Mouse (Mus musculus) 3T3-L1 (cell line): Measurements from ENCODE around the gene Sin3a.

ENCODE experiments used
- DNase-seq: peaks from one replicate; pipeline ENCODE4 v3.0.0-alpha.2; 2015; ENCODE audit warnings: low read depth, low spot score

Gene Sin3a

DNA sequence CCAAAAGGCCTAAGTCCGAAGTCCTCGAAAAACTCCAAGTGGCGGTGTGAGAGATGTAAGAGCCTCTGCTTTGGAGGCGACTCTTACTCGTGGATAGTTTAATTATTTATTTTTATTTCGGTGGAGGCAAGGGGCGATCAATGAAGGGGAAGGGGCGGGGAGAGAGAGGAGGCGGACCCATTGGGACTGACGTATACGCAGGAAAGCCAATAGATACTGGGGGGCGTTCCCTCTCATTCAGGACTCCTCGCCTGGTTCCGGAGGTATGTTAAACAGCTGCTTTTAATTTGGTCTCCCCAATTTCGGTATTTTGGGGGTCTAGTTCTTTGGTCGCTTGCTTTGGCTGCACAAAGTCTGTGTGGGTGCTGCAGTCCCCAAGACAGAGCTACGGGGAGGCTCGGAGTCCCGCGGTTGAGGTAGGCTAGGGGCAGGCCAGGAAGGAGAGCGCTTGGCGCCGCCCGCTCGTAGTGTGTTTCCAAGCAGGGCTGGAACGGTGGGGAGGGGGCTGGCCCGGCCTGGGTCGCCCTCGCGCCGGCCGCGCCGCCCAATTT is at the start of gene Sin3a:
Sin3a (plus strand) TSS at position 240 of the 551 bp plus-strand sequence.
- peak; percentile 88 for DNase-seq

DNA sequence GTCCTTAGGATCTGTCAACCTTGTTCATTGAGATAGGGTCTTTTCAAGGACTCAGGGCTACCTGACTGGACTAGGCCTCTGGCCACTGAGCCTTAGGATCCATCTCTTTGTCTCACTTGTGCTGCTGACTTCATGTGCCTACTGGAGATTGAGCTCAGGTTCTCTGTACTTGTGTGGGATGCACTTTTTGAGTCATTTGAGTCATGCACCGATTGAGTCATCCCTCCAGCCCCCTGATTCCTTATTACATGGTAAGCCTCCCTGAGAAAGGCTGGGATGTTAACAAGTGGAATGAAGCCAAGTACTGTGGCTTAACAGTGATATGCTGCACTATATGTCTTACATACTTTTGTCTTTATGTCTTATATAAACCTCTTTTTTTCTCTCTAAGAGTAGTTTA is 40.1 kb upstream of the Sin3a start:
- peak; percentile 78 for DNase-seq

DNA sequence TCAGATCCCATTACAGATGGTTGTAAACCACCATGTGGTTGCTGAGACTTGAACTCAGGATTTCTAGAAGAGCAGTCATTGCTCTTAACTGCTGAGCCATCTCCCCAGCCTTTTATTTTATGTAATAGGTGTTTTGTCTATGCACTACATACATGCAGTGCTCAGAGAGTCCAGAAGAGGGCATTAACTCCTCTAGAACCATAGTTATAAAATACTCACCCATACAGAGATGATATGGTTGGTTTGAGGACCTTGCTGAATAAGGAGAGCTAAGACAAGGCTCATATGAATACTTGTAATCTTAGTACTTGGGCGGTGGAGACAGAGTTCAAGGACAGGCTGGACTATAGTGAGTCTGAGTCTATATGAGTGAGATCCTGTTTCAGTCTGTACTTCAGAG is 15.6 kb upstream of the Sin3a start:
- DNase-seq: peak; percentile 84

DNA sequence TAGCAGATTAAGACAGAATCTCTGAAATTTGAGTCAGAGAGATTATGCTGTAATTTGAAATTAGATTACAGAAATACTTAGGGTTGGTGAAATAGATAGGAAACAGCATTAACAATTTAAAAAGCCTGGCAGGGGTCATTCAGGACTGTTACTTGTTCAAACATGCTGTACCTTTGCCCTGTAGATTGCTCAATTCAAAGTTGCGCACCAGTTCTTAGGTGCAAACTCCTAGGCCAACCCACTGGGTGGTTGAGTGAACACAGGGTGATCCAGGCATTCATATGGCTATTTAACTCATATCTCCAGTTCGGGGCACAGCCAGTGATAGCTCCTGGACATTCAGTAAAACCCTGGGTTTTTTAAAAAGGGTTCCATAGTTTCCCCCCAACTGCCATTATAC is 7.7 kb upstream of the Sin3a start:
- DNase-seq: no peak

DNA sequence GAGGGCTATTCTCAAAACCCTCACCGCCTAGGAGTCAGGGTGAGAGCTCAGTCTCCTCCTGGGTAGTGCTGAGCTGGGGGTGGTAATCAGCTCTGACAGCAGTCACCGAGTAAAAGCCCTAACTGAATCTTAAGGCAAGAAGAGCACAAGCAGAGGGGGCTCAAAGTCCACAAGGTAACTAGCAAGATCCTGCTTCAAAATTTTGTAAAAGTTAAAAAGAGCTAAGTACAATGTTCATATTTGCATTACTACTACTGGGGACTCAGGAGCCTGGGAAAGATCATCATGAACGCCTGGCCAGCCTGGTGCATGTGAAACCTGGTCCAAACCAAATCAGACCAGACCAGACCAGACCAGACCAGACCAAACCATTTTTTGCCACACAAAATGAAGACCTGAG is 3.6 kb upstream of the Sin3a start:
- DNase-seq: no peak

DNA sequence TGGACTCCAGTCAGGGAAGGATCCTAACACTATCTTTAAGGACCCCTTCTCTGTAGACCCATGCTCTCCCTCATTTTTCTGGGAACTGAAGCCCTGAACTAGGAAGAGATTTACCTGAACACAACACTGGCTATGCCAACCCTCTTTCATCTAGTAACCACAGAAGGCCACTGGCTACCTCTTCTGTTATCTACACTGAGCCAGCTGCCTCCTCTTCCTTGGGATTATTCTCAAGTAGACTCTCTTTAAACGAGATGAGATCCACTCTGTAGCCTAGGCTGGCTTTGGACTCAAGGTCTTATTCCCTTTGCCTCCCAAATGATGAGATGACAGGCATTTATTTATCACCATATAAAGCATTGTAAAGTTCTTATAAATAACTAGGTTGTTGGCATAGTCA is 1.6 kb upstream of the Sin3a start:
- DNase-seq: no peak

DNA sequence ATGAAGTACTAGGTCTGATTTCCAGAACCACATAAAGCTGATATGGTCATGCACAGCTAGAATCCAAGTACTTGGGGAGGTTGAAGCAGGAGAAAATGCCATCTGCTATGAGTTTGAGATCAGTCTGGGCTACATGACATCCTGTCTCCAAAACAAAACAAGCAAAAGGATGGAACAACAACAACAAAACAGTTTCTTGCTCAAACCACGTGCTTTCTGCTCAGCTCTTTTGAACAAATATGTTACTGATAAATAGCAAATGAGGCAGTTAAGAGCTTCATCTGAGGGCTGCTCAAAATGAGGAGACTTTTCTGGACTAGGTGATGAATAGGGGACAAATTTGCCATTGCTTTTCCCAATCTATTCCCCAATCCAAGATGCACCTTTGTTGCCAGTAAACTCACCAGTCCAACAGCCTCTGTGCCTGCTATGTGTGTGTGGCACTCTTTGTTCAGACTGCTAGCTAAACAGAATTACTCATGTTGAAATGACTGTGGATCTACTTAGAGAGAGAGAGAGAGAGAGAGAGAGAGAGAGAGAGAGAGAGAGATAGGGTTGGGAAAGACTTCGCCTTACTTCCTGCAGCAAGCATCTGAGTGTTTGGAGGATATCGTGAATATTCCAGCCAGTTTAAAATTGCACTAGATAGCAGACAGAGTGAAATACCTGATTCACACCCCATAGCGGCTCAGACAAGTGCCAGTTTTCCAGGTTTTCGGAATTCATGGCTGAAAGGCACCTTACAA is 867 bp upstream of the Sin3a start:
- DNase-seq: peak; percentile 41

DNA sequence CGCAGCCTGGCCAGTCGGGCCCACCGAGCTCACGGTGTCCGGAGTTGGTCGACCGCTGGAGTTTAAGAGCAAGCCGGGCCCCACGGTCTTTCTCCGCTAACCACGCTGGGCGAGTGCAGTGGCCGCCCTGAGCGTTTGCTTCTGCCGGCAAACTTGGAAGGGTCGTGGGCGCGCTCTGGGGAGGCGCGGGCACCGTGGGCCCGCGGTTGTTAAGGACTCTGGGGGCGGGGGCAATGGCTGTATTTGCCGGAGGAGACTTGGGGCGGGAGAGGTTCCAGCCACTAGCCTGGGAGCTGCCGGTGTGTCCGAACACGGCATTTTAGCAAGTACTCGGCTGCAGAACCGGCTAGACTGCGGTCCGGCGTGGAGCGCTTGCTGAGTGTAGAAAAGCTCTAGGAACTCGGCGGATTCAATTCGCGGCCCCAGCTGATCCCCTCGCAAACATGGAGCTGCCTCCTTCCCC is 717 bp downstream of the Sin3a start:
- no peak for DNase-seq

DNA sequence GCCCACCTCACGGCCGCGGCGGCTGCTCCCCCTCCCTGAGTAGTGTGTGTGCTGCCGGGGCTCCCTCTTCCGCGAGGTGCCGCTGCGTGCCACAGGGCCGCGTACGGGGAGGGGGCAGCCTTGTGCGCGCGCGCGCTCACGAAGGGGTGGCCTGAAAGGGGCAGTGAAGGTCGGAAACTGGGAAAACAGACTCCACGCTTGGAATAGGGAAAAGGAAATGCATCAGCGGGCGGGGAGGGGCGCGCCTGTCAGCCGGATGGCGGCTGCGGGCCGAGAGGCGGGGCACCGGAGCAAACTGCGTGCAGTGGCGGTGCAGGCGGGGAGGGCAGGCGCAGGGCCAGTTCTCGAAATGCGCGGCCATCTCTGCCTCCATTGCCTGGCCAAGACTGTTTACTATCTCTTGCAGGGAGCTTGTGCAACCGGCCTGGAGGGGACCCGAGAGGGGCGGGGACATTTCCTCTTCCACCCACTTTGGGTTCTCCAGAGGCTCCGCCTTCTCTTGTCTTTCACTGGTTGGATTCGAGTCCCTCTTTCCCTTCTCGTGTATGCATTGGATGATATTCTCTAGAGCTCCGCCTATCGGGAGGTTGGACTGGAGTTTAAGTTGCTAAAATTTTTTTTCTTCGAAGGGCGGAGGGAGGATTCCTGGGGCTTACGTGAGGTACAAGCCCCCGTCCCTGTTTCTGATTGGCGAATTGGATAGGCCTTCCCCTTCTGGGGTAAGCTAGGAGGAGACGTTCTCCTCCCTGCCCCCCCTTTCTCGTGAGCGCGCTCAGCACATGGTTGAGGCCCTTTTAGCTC is 1.3 kb downstream of the Sin3a start:
- peak; percentile 100 for DNase-seq

DNA sequence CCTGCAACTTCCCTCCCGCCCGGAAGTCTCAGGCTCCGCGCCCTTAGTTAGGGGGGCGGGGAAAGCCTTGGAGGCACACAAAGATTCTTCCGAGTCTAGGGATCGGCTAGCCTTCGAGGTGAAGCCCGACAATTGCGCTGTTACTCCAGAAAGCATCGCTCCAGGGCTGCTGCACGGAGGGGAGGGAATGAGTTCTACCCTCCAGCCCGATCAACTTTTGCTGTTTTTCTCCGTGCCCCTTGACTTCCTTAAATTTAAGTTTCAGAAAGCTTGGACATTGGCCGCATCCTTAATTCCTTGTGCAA is 1.9 kb downstream of the Sin3a start:
- DNase-seq: no peak

DNA sequence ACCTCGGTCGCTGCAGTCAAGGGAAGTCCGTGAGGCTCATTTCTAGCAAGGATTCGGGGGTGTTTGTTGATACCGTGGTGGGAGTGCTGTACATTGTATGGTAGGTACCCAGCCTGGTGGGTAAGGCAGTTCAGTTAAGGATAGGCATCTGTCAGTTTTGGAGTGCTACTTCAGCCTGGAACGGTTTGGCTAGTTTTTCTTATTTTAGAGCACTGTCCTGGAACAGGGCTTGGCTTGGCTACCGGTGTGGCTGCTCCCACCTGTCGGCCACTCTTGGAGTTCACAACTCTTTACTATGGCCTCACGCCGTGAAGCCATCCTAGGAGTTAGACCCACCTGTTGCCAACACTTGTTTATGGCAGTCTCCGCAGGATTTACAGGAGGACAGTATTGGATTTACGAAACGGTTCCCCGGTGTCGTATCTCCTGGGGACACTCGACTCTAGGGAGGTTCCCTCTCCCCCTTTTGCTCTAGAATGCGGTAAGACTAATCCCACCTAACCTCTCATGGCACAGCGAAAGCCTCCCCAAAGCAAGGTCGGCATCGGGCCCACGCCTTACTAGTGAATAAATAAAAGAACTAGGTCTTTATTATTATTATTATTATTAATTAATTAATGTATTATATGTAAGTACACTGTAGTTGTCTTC is 2.5 kb downstream of the Sin3a start:
- peak; percentile 69 for DNase-seq

DNA sequence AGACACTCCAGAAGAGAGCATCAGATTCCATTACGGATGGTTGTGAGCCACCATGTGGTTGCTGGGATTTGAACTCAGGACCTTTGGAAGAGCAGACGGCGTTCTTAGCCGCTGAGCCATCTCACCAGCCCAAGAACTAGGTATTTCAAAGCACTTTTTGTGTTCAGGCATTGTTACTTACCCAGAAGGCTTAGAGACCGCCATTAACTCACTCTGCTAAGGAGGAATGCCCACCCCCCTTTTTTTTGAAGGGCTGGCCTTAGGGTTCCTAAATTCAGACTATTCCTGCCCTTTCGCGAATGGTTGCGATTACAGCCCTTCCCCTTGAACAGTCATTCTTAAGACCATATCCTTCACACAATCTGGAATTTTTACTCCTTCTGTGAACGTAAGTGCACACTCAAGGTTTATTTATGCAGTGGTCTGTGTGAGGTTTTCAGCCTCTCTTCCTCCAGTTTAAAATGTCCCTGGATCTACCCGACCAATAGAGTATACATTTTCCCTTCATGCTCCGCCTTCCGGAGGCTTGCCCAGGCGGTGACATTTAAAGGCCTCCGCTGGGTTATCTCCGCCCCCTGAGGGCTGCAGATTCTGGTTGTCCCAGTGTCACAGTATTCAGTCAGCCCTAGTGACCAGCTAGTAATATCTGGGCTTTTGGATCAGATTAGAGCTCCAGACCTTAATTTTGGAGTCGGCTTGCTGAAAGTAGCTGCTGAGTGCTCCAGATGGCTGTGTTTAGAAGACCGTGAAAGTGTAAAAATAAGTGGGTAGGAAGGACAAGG is 3.2 kb downstream of the Sin3a start:
- peak; percentile 89 for DNase-seq

DNA sequence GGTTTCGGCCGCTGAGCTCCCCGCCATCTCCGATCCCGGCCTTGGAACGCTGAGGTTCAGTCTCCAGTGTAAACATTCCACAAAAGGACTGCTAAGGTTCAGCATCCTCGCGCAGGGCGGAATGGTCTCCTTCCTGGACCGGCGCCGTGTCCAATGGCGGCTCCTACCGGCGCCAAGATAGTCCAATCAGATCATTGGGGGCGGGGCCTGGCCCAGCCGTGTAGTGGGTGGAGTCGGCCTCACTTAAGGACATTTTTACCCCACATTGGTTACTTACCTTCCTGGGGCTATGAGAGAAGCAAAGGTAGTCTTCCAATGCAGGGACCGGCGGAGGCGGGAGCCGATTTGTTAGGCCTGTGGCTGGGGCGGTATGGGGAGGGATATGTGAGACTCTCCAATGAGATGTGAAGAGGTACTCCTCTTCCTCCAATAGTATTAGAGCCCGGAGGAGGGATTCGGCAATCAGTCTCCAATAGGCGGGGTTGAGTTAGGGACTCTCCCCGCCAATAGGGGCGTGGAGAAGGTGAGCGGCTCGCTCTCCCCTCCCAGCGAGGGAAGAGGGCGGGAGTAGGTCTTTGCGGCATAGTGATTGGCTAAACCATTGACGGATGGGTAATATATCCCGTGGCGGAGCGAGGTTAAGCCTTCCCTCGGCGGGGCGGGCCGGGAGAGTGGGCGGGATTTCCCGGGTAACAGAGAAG is 4.0 kb downstream of the Sin3a start:
- DNase-seq: peak; percentile 99

DNA sequence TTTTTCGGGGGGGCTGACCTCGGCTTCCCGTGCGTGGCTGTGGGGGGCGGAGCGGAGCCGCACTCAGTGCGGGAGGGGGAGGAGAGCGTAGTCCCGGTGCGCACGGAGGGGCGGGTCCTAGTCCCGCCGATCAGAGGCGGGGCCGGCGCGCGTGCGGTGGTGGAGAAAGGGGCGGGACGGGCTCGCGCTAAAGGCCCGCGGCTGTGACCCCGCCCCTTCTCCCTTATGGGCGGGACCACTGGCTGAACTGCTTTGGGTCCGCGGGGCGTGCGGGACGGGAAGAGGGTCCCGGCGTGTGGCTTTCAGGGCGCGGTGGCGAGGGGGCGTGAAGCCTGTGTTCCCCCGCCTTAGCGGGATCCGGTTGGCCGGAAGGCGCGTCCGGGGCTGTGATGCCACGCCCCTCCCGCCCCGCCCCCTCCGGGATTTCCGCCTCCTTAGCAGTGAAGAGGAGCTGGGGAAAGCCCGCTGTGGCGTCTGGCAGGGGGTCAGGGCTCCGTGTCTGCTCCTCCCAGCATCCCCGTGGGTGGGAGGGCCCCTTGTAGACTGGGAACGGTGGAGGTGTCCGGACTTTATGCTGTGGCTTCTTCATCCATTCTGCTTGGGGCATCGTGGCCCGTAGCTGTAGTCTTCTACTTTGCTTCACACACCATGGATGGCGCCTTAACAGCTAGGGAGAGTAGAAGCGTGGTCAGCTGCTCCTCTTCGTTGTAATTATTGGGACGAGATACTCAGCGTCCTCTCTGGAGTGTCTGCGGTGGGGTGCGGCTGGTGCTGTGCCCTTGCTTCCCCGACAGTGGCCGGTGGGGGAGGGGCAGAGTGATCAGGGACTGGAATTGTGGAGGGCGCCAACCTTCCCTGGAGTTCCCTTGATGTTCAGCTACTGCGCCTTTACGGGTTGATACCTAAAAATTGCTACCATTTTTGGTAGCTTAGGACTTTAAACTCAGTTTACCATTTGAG is 5.1 kb downstream of the Sin3a start:
- peak; percentile 88 for DNase-seq

DNA sequence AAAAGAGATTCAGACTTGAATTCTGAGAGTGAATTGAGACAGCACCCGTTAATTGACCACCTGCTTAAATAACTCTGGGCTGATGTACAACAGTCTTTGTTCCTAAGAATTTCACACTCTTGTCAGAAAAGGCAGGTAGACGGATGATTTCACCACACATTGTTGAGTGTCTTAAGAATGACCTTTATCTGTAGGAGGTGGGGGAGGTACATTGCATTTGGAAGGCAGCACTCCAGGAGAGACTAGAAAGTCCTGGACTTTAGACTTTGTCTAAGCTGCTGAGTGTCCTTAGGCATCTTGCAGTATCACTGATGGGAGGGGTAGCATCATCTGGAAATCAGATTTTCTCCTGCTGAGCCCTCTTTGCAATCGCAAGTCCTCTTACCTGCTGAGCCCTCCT is 10.4 kb downstream of the Sin3a start:
- no peak for DNase-seq

DNA sequence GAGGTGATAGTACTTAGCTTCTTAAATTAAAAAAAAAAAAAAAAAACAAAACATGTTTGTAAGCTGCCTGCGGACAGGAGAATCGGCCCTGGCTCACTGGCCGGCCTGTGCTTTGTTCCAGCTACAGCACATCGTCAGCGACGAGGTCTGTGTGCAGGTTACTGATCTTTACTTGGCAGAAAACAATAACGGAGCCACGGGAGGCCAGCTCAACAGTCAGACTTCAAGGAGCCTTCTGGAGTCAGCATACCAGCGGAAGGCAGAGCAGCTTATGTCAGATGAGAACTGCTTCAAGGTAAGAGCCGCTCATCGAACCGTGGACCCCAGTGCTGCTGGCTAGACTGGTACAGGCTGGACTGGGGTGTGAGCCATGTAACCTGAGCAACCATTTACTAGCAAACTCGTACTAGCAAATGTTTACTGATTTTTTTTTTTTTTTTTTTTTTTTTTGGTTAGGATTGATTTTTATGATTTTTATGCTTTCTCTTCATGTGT is 45.5 kb downstream of the Sin3a start:
- no peak for DNase-seq

DNA sequence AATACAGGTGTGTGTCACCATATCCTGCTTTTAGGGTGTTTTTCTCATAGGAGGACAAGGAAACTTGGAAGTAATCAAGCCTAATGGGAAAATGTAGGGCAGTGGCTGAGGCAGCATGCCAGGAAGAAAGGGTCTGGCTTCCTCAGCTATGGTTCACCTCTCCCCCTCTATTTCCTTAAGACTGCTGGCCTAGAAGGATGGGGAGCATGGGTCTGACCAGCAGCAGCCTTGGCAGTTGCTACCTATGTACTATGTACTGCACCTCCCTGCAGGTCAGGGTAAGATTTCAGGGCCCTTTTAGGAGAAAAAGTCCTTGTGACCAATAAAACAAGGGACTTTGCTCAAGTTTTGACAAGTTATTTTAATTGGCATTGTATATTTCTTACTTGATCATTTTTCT is 57.8 kb downstream of the Sin3a start:
- DNase-seq: no peak

DNA sequence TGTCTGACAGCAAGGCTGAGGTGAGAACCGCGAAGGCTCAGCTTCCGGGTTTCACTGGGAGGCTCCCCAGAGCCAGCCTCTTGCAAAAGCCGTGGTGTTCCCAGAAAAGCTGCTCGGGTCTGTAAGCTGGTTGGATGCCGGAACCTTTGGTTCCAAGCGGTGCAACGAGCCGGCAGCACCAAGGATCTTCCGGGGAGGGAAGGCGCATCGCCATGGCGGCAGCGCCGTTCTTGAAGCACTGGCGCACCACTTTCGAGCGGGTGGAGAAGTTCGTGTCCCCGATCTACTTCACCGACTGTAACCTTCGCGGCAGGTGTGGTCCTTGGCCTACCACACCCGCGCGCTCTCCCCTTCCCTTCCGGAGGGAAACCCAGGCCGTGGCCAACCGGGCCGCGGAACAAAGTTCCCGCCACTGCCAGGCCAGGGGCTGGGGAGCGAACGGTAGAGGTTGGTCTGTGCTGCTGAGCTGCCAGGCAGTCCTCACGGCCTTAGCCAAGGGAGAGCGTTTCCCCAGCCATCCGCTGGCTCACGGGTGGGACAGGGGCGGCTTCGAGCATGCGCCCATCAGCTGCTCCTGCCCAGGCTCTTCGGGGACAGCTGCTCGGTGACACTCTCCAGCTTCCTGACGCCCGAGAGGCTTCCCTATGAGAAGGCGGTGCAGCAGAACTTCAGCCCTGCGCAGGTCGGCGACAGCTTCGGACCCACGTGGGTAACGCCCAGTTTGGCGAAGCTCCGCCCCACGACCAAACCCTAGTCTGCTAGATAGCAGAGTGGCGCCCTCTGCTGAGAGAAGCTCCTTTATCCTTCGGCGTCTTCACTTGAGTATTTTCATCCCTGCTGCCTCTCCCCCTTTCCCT is 59.0 kb downstream of the Sin3a start, which contains the start of gene Man2c1:
Man2c1 (plus strand) TSS at position 114 of the 857 bp plus-strand sequence.
- peak; percentile 98 for DNase-seq

DNA sequence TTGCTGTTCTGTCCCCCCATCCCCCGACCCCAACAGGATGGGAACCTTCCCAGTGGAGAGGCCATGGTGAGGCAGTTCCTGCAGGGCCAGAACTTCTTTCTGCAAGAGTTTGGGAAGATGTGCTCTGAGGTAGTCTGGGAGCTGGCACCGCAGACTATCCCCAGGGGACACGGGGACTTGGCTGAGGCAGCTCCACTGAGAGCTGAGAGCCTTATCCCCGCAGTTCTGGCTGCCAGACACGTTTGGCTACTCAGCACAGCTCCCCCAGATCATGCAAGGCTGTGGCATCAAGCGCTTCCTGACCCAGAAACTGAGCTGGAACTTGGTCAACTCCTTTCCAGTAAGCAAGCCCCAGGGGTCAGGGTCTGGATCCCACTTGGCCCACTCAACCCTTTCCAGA is 65.4 kb downstream of the Sin3a start:
- no peak for DNase-seq
